Mouse (Mus musculus) mature B cell (primary cell): ENCODE results near the gene Cdkn1b.

Source experiments
- in situ Hi-C: fragments of 300-500 bp; cut with MboI; formaldehyde crosslinking; loops from 2 replicates; pipeline ENCODE4 v1.14.3; 2019

The Cdkn1b gene

GRCm38 (mm10) chr6:134930383-134930782, 10.2 kb downstream of the Cdkn1b start:
- in situ Hi-C loops = no loop called here

GRCm38 (mm10) chr6:134931146-134931545, 10.9 kb downstream of the Cdkn1b start:
- in situ Hi-C loops = no loop called here

- in situ Hi-C loops = no loop called here
Measured at GRCm38 (mm10) chr6:134932486-134933206, 12.4 kb downstream of the Cdkn1b start.

- in situ Hi-C loops = no loop called here
Measured at GRCm38 (mm10) chr6:134933207-134933558, 13.0 kb downstream of the Cdkn1b start.

- in situ Hi-C loops = no loop called here
Measured at GRCm38 (mm10) chr6:134934305-134934704, 14.1 kb downstream of the Cdkn1b start.

- in situ Hi-C loops = loop anchor here (10.0 kb wide), 1 partner anchor 285 kb away; no protein-coding TSS in a partner anchor
Measured at GRCm38 (mm10) chr6:134939781-134940180, 19.6 kb downstream of the Cdkn1b start.

GRCm38 (mm10) chr6:134943759-134944407, 23.7 kb downstream of the Cdkn1b start:
- in situ Hi-C loops = loop anchor here (10.0 kb wide), 1 partner anchor 289 kb away; no protein-coding TSS in a partner anchor

GRCm38 (mm10) chr6:134946054-134946453, 25.9 kb downstream of the Cdkn1b start:
- in situ Hi-C loops = loop anchor here (10.0 kb wide), 1 partner anchor 291 kb away; no protein-coding TSS in a partner anchor

GRCm38 (mm10) chr6:134946858-134947257, 26.7 kb downstream of the Cdkn1b start:
- in situ Hi-C loops = loop anchor here (10.0 kb wide), 1 partner anchor 292 kb away; no protein-coding TSS in a partner anchor

GRCm38 (mm10) chr6:134947311-134948087, 27.3 kb downstream of the Cdkn1b start:
- in situ Hi-C loops = loop anchor here (10.0 kb wide), 1 partner anchor 293 kb away; no protein-coding TSS in a partner anchor

- in situ Hi-C loops = loop anchor here (10.0 kb wide), 1 partner anchor 294 kb away; no protein-coding TSS in a partner anchor
Measured at GRCm38 (mm10) chr6:134948522-134949061, 28.4 kb downstream of the Cdkn1b start.

GRCm38 (mm10) chr6:134949241-134949640, 29.0 kb downstream of the Cdkn1b start:
- in situ Hi-C loops = loop anchor here (10.0 kb wide), 1 partner anchor 294 kb away; no protein-coding TSS in a partner anchor

GRCm38 (mm10) chr6:134951364-134951763, 31.2 kb downstream of the Cdkn1b start:
- in situ Hi-C loops = no loop called here

GRCm38 (mm10) chr6:134953976-134954375, 33.8 kb downstream of the Cdkn1b start:
- in situ Hi-C loops = no loop called here

- in situ Hi-C loops = no loop called here
Measured at GRCm38 (mm10) chr6:134956388-134956787, 36.2 kb downstream of the Cdkn1b start.

- in situ Hi-C loops = no loop called here
Measured at GRCm38 (mm10) chr6:134961286-134961685, 41.1 kb downstream of the Cdkn1b start.

GRCm38 (mm10) chr6:134961858-134962517, 41.8 kb downstream of the Cdkn1b start:
- in situ Hi-C loops = no loop called here

- in situ Hi-C loops = no loop called here
Measured at GRCm38 (mm10) chr6:134962518-134962893, 42.3 kb downstream of the Cdkn1b start.

GRCm38 (mm10) chr6:134963910-134964309, 43.7 kb downstream of the Cdkn1b start:
- in situ Hi-C loops = no loop called here

- in situ Hi-C loops = no loop called here
Measured at GRCm38 (mm10) chr6:134966681-134967080, 46.5 kb downstream of the Cdkn1b start.

GRCm38 (mm10) chr6:134968326-134968725, 48.1 kb downstream of the Cdkn1b start:
- in situ Hi-C loops = no loop called here
